Mouse (Mus musculus) bone marrow macrophage, adult 2 months (primary cell): ENCODE measurements around the gene Usp9x. TPM values are rescaled to one million over a fixed set of nuclear protein-coding genes. Genes with fewer than 3 reads are reported as not detected.

ENCODE experiments used
- H3K27ac ChIP-seq: 2 replicates; pipeline ENCODE4 v1.5.1; 2012; ENCODE audit warnings: low read depth, low read length; ENCODE audit not compliant: insufficient read depth
- H3K4me1 ChIP-seq: 2 replicates; pipeline ENCODE4 v1.6.1; 2012; ENCODE audit warnings: low read length; ENCODE audit not compliant: control insufficient read depth, insufficient read depth
- H3K4me3 ChIP-seq: 2 replicates; pipeline ENCODE4 v1.5.1; 2012; ENCODE audit warnings: mild to moderate bottlenecking, low read length, moderate library complexity; ENCODE audit not compliant: insufficient read depth
- CTCF ChIP-seq: IDR thresholded peaks from 2 replicates; pipeline ENCODE4 v1.5.1; 2012; ENCODE audit warnings: low read depth, mild to moderate bottlenecking, low read length, moderate library complexity
- POLR2A ChIP-seq: IDR thresholded peaks from 2 replicates; pipeline ENCODE4 v1.6.1; 2012; ENCODE audit warnings: mild to moderate bottlenecking, low read depth, low read length, borderline replicate concordance
- polyA plus RNA-seq: library from polyadenylated mRNA; stranded (reverse); fragments of >200 nt; gene quantifications from 2 replicates; pipeline ENCODE4 v1.2.4, GENCODE M21; 2012; ENCODE audit not compliant: missing spikeins, insufficient read depth, insufficient read length

The Usp9x gene
- polyA plus RNA-seq: 67.5 and 79.5 TPM in 2 replicates

DNA sequence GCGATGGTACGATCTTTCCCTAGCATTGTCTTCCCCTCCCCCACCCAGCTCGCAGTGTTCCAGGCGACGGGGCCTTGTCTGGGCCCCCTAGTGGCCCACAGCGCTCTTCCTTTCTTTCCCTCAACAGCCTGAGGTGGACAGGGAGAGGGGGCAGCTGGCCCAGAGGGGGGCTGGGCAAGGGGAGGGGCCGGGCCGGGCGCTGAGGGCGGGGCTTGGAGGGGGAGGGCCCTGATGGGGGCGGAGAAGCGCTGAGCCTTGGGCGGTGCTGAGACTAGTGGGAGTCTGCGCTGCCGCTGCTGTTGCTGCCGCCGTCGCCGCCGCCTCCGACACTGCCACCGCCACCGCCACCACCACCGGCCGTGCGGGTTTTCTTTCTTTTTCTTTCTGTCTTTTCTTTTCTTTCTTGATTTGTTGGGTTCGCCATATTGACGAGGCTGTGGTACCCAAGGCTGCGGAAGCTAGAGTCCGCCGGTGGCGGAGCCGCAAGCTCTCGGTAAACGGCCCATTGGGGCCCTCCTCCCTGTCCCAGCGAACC, at the start of gene Usp9x:
Gene Usp9x, plus strand, starts transcription at position 258 of the 535 bp plus-strand sequence.
- TF ChIP-seq CTCF (no peak), POLR2A (no peak)
- H3K4me3 ChIP-seq: peak within 1 kb of the TSS; percentile 88
- 0 out of 2 replicates have a peak, but pooled peaks cover 2% of the 10 kb centered on the region for H3K4me1 ChIP-seq
- H3K27ac ChIP-seq: peak within 1 kb of the TSS; percentile 98

- no peak overlapping the region for H3K27ac ChIP-seq
- no peak for TF ChIP-seq POLR2A
- no peaks in the 10 kb centered on the region for H3K4me1 ChIP-seq
- H3K4me3 ChIP-seq: no peak overlapping the region
Measured at GRCm38 (mm10) chrX:13022547-13023310, 48.6 kb upstream of the Usp9x start.

- no peak for TF ChIP-seq POLR2A
- no peak overlapping the region for H3K4me3 ChIP-seq
- no peak overlapping the region for H3K27ac ChIP-seq
- no peaks in the 10 kb centered on the region for H3K4me1 ChIP-seq
Measured at GRCm38 (mm10) chrX:13024539-13025202, 46.6 kb upstream of the Usp9x start.

DNA sequence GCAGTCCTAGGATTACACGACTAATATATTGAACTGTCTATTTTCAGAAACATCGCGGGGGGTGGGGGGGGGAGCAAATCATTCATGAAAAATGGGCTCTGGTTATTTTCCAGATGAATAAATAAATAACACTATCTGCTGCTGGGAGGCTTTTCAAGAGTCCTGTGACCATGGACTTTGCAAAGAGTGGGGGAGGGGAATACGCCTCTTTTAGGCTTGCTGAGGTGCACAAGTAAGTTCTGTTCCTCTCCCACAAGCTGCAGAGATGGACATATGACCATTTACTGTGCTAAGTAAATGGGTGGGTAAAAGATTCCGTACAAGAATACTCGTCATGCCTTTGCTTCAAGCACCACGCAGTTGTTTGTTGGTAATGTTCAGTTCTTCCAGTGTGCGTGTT, 46.0 kb upstream of the Usp9x start:
- Histone ChIP-seq H3K4me1 (no peaks in the 10 kb centered on the region), H3K27ac (no peak overlapping the region), H3K4me3 (no peak overlapping the region)
- no peak for TF ChIP-seq CTCF
- TF ChIP-seq POLR2A: no peak

GRCm38 (mm10) chrX:13028156-13028555, 43.1 kb upstream of the Usp9x start:
- H3K27ac ChIP-seq: no peak overlapping the region
- no peaks in the 10 kb centered on the region for H3K4me1 ChIP-seq
- H3K4me3 ChIP-seq: no peak overlapping the region
- TF ChIP-seq POLR2A (no peak), CTCF (no peak)

GRCm38 (mm10) chrX:13029996-13030395, 41.3 kb upstream of the Usp9x start:
- no peak for TF ChIP-seq CTCF
- no peak for TF ChIP-seq POLR2A
- H3K4me3 ChIP-seq: no peak overlapping the region
- H3K4me1 ChIP-seq: no peaks in the 10 kb centered on the region
- H3K27ac ChIP-seq: no peak overlapping the region

- TF ChIP-seq CTCF (no peak), POLR2A (no peak)
- H3K4me1 ChIP-seq: no peaks in the 10 kb centered on the region; the same call in 1 of the 2 replicates
- H3K4me3 ChIP-seq: no peak overlapping the region
- H3K27ac ChIP-seq: no peak overlapping the region
Measured at GRCm38 (mm10) chrX:13037085-13037484, 34.2 kb upstream of the Usp9x start.

DNA sequence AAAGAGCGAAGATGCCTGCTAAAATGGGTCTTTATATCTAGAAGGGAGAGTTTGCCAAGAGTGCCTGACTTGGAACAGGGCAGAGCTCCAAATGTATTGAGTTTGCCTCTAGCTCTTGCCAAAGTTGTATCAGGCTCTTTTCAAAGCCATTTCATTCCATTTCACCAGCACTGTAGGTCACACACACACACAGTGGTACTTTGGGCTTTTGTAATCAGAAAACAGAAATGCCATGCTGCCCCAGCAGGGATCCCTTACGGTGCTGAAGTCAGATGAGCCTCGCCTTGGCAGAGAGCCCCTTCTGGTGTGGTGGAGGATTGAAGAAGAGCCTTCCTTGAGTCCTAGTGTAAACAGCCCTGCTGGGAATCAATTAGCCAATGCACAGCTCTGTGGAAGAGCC, 32.1 kb upstream of the Usp9x start:
- Histone ChIP-seq H3K27ac (no peak overlapping the region), H3K4me1 (peaks cover 4% of the 10 kb centered on the region), H3K4me3 (no peak overlapping the region)
- TF ChIP-seq POLR2A (no peak), CTCF (no peak)

GRCm38 (mm10) chrX:13040391-13040790, 30.9 kb upstream of the Usp9x start:
- H3K4me3 ChIP-seq: no peak overlapping the region
- H3K27ac ChIP-seq: no peak overlapping the region
- TF ChIP-seq POLR2A: no peak
- TF ChIP-seq CTCF: no peak
- peaks cover 4% of the 10 kb centered on the region for H3K4me1 ChIP-seq

DNA sequence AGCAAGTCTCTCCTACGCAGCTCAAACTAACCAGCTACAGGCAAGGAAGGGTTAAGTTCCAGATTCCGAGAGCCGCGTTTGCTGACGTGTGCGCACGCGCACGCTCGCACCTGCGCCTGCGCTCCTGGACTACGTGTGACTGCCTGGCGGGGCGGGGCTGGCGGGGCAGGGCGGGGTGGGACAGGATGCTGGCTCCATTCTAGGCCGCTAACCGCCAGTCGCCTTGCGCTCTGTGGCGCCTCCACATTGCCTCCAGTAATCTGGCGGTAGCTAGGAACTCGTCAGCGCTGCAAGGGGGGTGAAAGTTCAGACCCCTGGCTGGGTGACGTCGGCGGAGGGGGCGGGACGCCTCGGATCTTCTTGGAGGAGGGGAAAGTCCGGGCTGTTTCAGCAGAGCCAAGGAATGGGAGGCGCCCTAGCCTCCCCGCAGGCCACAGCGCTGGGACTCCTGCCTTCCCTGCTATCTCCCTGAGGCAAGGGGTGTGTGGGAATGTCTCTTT, 29.6 kb upstream of the Usp9x start:
- TF ChIP-seq POLR2A: no peak
- no peak for TF ChIP-seq CTCF
- Histone ChIP-seq H3K4me1 (peaks cover 4% of the 10 kb centered on the region), H3K27ac (peak overlapping the region; percentile 83), H3K4me3 (peak overlapping the region; percentile 65)
